Mouse (Mus musculus): ENCODE measurements at regions not wholly inside any gene's neighbourhood (a gene's known extent, or its start where the extent isn't known, plus 50 kb on each side); places are given as distances from the start of the nearest gene placed in this dataset.
"Not testable (repeated sequence)": the region's sequence is repeated elsewhere in the genome, so short reads cannot be mapped to it uniquely, and the experiment has no call there.

GRCm38 (mm10) chr7:113045613-113046159, 91.9 kb downstream of the Rassf10 start:
- H3K27ac ChIP-seq; H3K4me3 ChIP-seq; ATAC-seq; H3K27me3 ChIP-seq; H3K9me3 ChIP-seq (replicated peaks); H3K36me3 ChIP-seq (ENCODE audit: poor library complexity, severe bottlenecking); H3K4me2 ChIP-seq; H3K9ac ChIP-seq: not testable (repeated sequence)
- H3K4me1 ChIP-seq: peaks cover 15% of the 10 kb centered on the region
- 80% methylated on average over 8 of the region's 8 CpGs for WGBS

- Histone ChIP-seq H3K9ac (no peak overlapping the region), H3K27me3 (no peaks in the 10 kb centered on the region), H3K4me3 (no peak overlapping the region), H3K36me3 (ENCODE audit: poor library complexity, severe bottlenecking) (no peaks in the 10 kb centered on the region), H3K4me1 (peaks cover 15% of the 10 kb centered on the region), H3K4me2 (no peak overlapping the region), H3K9me3 (replicated peaks) (no peaks in the 10 kb centered on the region), H3K27ac (no peak overlapping the region)
- ATAC-seq: no peak
- 93% methylated on average over 4 of the region's 4 CpGs for whole genome bisulfite sequencing
Measured at GRCm38 (mm10) chr7:113046406-113046805, 92.6 kb downstream of the Rassf10 start.

- Histone ChIP-seq H3K27ac (peak overlapping the region; percentile 74), H3K4me3 (no peak overlapping the region), H3K4me2 (no peak overlapping the region), H3K4me1 (peaks cover 16% of the 10 kb centered on the region), H3K9me3 (replicated peaks) (no peaks in the 10 kb centered on the region), H3K36me3 (ENCODE audit: poor library complexity, severe bottlenecking) (no peaks in the 10 kb centered on the region), H3K9ac (no peak overlapping the region), H3K27me3 (no peaks in the 10 kb centered on the region)
- no peak for ATAC-seq
- 69% methylated on average over 3 of the region's 3 CpGs for WGBS
Measured at GRCm38 (mm10) chr7:113047583-113047982, 93.8 kb downstream of the Rassf10 start.

- peak; percentile 90 for ATAC-seq
- no peak overlapping the region for H3K4me3 ChIP-seq
- no peaks in the 10 kb centered on the region for H3K36me3 ChIP-seq (ENCODE audit: poor library complexity, severe bottlenecking)
- no peak overlapping the region for H3K4me2 ChIP-seq
- no peak overlapping the region for H3K9ac ChIP-seq
- H3K9me3 ChIP-seq (replicated peaks): no peaks in the 10 kb centered on the region
- H3K27me3 ChIP-seq: no peaks in the 10 kb centered on the region
- 12% methylated on average over 4 of the region's 4 CpGs for WGBS
- peaks cover 22% of the 10 kb centered on the region for H3K4me1 ChIP-seq
- H3K27ac ChIP-seq: peak overlapping the region; percentile 74
Measured at GRCm38 (mm10) chr7:113048097-113048795, 94.5 kb downstream of the Rassf10 start.

- Histone ChIP-seq H3K36me3 (ENCODE audit: poor library complexity, severe bottlenecking) (no peaks in the 10 kb centered on the region), H3K27me3 (no peaks in the 10 kb centered on the region), H3K4me2 (no peak overlapping the region), H3K4me1 (peaks cover 23% of the 10 kb centered on the region), H3K9ac (no peak overlapping the region), H3K9me3 (replicated peaks) (no peaks in the 10 kb centered on the region), H3K27ac (no peak overlapping the region), H3K4me3 (no peak overlapping the region)
- WGBS: 93% methylated on average over 5 of the region's 5 CpGs
- no peak for ATAC-seq
Measured at GRCm38 (mm10) chr7:113049440-113049839, 95.7 kb downstream of the Rassf10 start.

GRCm38 (mm10) chr7:113052952-113053351, 99.2 kb downstream of the Rassf10 start:
- H3K36me3 ChIP-seq (ENCODE audit: poor library complexity, severe bottlenecking): no peaks in the 10 kb centered on the region
- peak; percentile 76 for ATAC-seq
- H3K27ac ChIP-seq: 0 out of 2 replicates have a peak overlapping the region, but pooled peaks have one; percentile 0

GRCm38 (mm10) chr7:113056421-113056820, 102.7 kb downstream of the Rassf10 start:
- H3K9me3 ChIP-seq (replicated peaks): no peaks in the 10 kb centered on the region
- no peak overlapping the region for H3K27ac ChIP-seq
- WGBS: 99% methylated on average over 2 of the region's 2 CpGs
- no peak for ATAC-seq
- no peak overlapping the region for H3K4me3 ChIP-seq
- H3K27me3 ChIP-seq: no peaks in the 10 kb centered on the region
- peaks cover 16% of the 10 kb centered on the region for H3K4me1 ChIP-seq
- no peak overlapping the region for H3K4me2 ChIP-seq
- no peak overlapping the region for H3K9ac ChIP-seq
- H3K36me3 ChIP-seq (ENCODE audit: poor library complexity, severe bottlenecking): no peaks in the 10 kb centered on the region

More at GRCm38 (mm10) chr7:113052952-113053351, 99.2 kb downstream of the Rassf10 start:
- no peaks in the 10 kb centered on the region for H3K9me3 ChIP-seq (replicated peaks)
- no peak overlapping the region for H3K4me3 ChIP-seq
- no peaks in the 10 kb centered on the region for H3K27me3 ChIP-seq
- no peak overlapping the region for H3K4me2 ChIP-seq
- WGBS: 29% methylated on average over 1 of the region's 1 CpGs
- no peak overlapping the region for H3K9ac ChIP-seq
- peaks cover 19% of the 10 kb centered on the region for H3K4me1 ChIP-seq

- no peak for ATAC-seq
- H3K4me2 ChIP-seq: no peak overlapping the region
- no peak overlapping the region for H3K4me3 ChIP-seq
- no peak overlapping the region for H3K9ac ChIP-seq
- 43% methylated on average over 12 of the region's 12 CpGs for WGBS
- no peaks in the 10 kb centered on the region for H3K36me3 ChIP-seq (ENCODE audit: poor library complexity, severe bottlenecking)
- no peaks in the 10 kb centered on the region for H3K27me3 ChIP-seq
- H3K9me3 ChIP-seq (replicated peaks): no peaks in the 10 kb centered on the region
- H3K27ac ChIP-seq: no peak overlapping the region
- H3K4me1 ChIP-seq: peaks cover 8% of the 10 kb centered on the region; the same call in 1 of the 2 replicates
Measured at GRCm38 (mm10) chr7:113059211-113059966, 105.6 kb downstream of the Rassf10 start.

GRCm38 (mm10) chr7:113059967-113060284, 106.2 kb downstream of the Rassf10 start:
- Histone ChIP-seq H3K4me3 (no peak overlapping the region), H3K27ac (no peak overlapping the region), H3K4me1 (peaks cover 8% of the 10 kb centered on the region; the same call in 1 of the 2 replicates), H3K9me3 (replicated peaks) (no peaks in the 10 kb centered on the region), H3K27me3 (no peaks in the 10 kb centered on the region), H3K9ac (no peak overlapping the region), H3K4me2 (no peak overlapping the region), H3K36me3 (ENCODE audit: poor library complexity, severe bottlenecking) (no peaks in the 10 kb centered on the region)
- ATAC-seq: no peak
- 75% methylated on average over 5 of the region's 5 CpGs for WGBS

- no peak overlapping the region for H3K4me3 ChIP-seq
Measured at GRCm38 (mm10) chr7:113060991-113061390, 107.2 kb downstream of the Rassf10 start.

GRCm38 (mm10) chr7:113066536-113066935, 112.8 kb downstream of the Rassf10 start:
- Histone ChIP-seq H3K27ac (no peak overlapping the region), H3K4me3 (no peak overlapping the region), H3K36me3 (ENCODE audit: poor library complexity, severe bottlenecking) (no peaks in the 10 kb centered on the region), H3K27me3 (no peaks in the 10 kb centered on the region), H3K4me2 (no peak overlapping the region), H3K9me3 (replicated peaks) (0 out of 2 replicates have a peak, but pooled peaks cover 6% of the 10 kb centered on the region), H3K9ac (no peak overlapping the region), H3K4me1 (0 out of 2 replicates have a peak, but pooled peaks cover 5% of the 10 kb centered on the region)
- no peak for ATAC-seq
- 83% methylated on average over 12 of the region's 12 CpGs for WGBS

More at GRCm38 (mm10) chr7:113060991-113061390, 107.2 kb downstream of the Rassf10 start:
- H3K36me3 ChIP-seq (ENCODE audit: poor library complexity, severe bottlenecking): no peaks in the 10 kb centered on the region
- H3K27ac ChIP-seq: no peak overlapping the region
- H3K27me3 ChIP-seq: no peaks in the 10 kb centered on the region
- 84% methylated on average over 7 of the region's 7 CpGs for WGBS
- peaks cover 8% of the 10 kb centered on the region; the same call in 1 of the 2 replicates for H3K4me1 ChIP-seq
- no peak overlapping the region for H3K9ac ChIP-seq
- ATAC-seq: no peak
- no peaks in the 10 kb centered on the region for H3K9me3 ChIP-seq (replicated peaks)
- H3K4me2 ChIP-seq: no peak overlapping the region

- 95% methylated on average over 6 of the region's 6 CpGs for WGBS
- no peaks in the 10 kb centered on the region for H3K27me3 ChIP-seq
- ATAC-seq: no peak
- 0 out of 2 replicates have a peak, but pooled peaks cover 5% of the 10 kb centered on the region for H3K4me1 ChIP-seq
- no peak overlapping the region for H3K4me3 ChIP-seq
- 0 out of 2 replicates have a peak, but pooled peaks cover 6% of the 10 kb centered on the region for H3K9me3 ChIP-seq (replicated peaks)
- no peak overlapping the region for H3K27ac ChIP-seq
- H3K4me2 ChIP-seq: no peak overlapping the region
- no peaks in the 10 kb centered on the region for H3K36me3 ChIP-seq (ENCODE audit: poor library complexity, severe bottlenecking)
- no peak overlapping the region for H3K9ac ChIP-seq
Measured at GRCm38 (mm10) chr7:113068296-113068695, 114.5 kb downstream of the Rassf10 start.

Measured in forebrain, embryonic 13.5 days (tissue).